Mouse (Mus musculus): ENCODE results near the gene Lmntd2.

- no peak for TF ChIP-seq CTCF (IDR thresholded peaks at IDR 0.05; ENCODE audit: extremely low read depth, insufficient read length, insufficient replicate concordance, low read depth, low read length)
- no peak for TF ChIP-seq POLR2A (IDR thresholded peaks at IDR 0.05; ENCODE audit: low read depth, low read length)
Measured at GRCm38 (mm10) chr7:141196619-141197282, 17.1 kb downstream of the Lmntd2 start.

Data from small intestine, adult 2 months (tissue).